Mouse (Mus musculus): Measurements from ENCODE around the gene H2afy2.

GRCm38 (mm10) chr10:61795458-61795857 is 11.5 kb upstream of the H2afy2 start:
- TF ChIP-seq MAX (IDR thresholded peaks at IDR 0.05; ENCODE audit: low read length) = no peak
- no peak for TF ChIP-seq POLR2A (IDR thresholded peaks at IDR 0.05; ENCODE audit: low read depth, low read length)
- no peak for TF ChIP-seq GABPA (IDR thresholded peaks at IDR 0.05; ENCODE audit: insufficient replicate concordance, low read depth, low read length)

All from CH12.LX (cell line).